Mouse (Mus musculus) hindbrain, postnatal 0 days (tissue): Measurements from ENCODE around the gene Dmbt1. TPM values are rescaled to one million over a fixed set of nuclear protein-coding genes. Genes with fewer than 3 reads are reported as not detected.
"Not testable (repeated sequence)": the region's sequence is repeated elsewhere in the genome, so short reads cannot be mapped to it uniquely, and the experiment has no call there.

Source experiments
- ATAC-seq: fragments of 200-750 bp; cut with Nextera tagmentation; 2 replicates; pipeline ENCODE4 v1.8.0; 2017; ENCODE audit warnings: mild to moderate bottlenecking, moderate TSS enrichment, moderate library complexity
- DNase-seq: peaks from one replicate; pipeline ENCODE4 v3.0.0-alpha.2; 2015; ENCODE audit warnings: low spot score
- H3K27ac ChIP-seq: fragments of 300-500 bp; sonication (generic); 2 replicates; pipeline ENCODE4 v1.5.1; 2014; ENCODE audit warnings: mild to moderate bottlenecking
- H3K27me3 ChIP-seq: fragments of 300-500 bp; sonication (generic); 2 replicates; pipeline ENCODE4 v1.6.1; 2014; ENCODE audit warnings: low read length, mixed read lengths; ENCODE audit not compliant: insufficient read depth
- H3K36me3 ChIP-seq: fragments of 300-500 bp; sonication (generic); 2 replicates; pipeline ENCODE4 v1.6.1; 2014; ENCODE audit warnings: low read length, mixed read lengths; ENCODE audit not compliant: insufficient read depth
- H3K4me1 ChIP-seq: fragments of 300-500 bp; sonication (generic); 2 replicates; pipeline ENCODE4 v1.6.1; 2014; ENCODE audit warnings: antibody characterized with exemption, low read length, mixed read lengths; ENCODE audit not compliant: insufficient read depth
- H3K4me2 ChIP-seq: fragments of 300-500 bp; sonication (generic); 2 replicates; pipeline ENCODE4 v1.6.1; 2014; ENCODE audit warnings: low read depth, mild to moderate bottlenecking, low read length, moderate library complexity, mixed read lengths
- H3K4me3 ChIP-seq: fragments of 300-500 bp; sonication (generic); 2 replicates; pipeline ENCODE4 v1.5.1; 2014; ENCODE audit warnings: low read length
- H3K9ac ChIP-seq: fragments of 300-500 bp; sonication (generic); replicated peaks from 2 replicates; pipeline ENCODE4 v1.6.1; 2014; ENCODE audit warnings: mild to moderate bottlenecking, low read length, moderate library complexity, mixed read lengths
- H3K9me3 ChIP-seq: fragments of 300-500 bp; sonication (generic); 2 replicates; pipeline ENCODE4 v1.6.1; 2016; ENCODE audit warnings: low read length, mixed read lengths
- CTCF ChIP-seq: IDR thresholded peaks from 2 replicates; pipeline ENCODE4 v1.5.1; 2016; ENCODE audit warnings: antibody characterized with exemption, control low read depth, low read depth
- WGBS: fragments of 180-500 bp; shearing (Covaris S2); extraction: QIAGEN DNeasy Blood & Tissue Kit; methylation state at CpG from one replicate; pipeline ENCODE4 v1.1.7; 2014; 5-methylcytosine and 5-hydroxymethylcytosine counted together
- polyA plus RNA-seq: library from polyadenylated mRNA; unstranded; fragments of >200 nt; fragmentation: Nextera tagmentation; extraction: Ambion mirVana; gene quantifications from 2 replicates; pipeline ENCODE4 v1.2.1, GENCODE M21; 2015
- total RNA-seq: library from RNA; depleted of rRNA; stranded (reverse); fragments of >200 nt; gene quantifications from 2 replicates; pipeline ENCODE4 v1.2.3, GENCODE M21; 2014

Gene Dmbt1
- total and polyA plus RNA-seq, 2 experiments from 2014 or later, result not detected

- WGBS, result 0% methylated on average over 1 of the region's 1 CpGs
- DNase-seq (peak; percentile 47), ATAC-seq (no peak)
- peak; percentile 72 for TF ChIP-seq CTCF
- no peaks in the 10 kb centered on the region for H3K27me3 ChIP-seq
- H3K27ac ChIP-seq, result no peak overlapping the region
- H3K36me3 ChIP-seq, result no peaks in the 10 kb centered on the region
- H3K4me3 ChIP-seq, result no peak overlapping the region
- no peaks in the 10 kb centered on the region for H3K9me3 ChIP-seq
- H3K4me1 ChIP-seq, result no peaks in the 10 kb centered on the region
- no peak overlapping the region for H3K9ac ChIP-seq
- no peak overlapping the region for H3K4me2 ChIP-seq
Observed at GRCm38 (mm10) chr7:131075956-131076355, 44.1 kb downstream of the Dmbt1 start.

- H3K27me3 ChIP-seq, result not testable (repeated sequence)
Observed at GRCm38 (mm10) chr7:131082403-131082802, 50.5 kb downstream of the Dmbt1 start.

GRCm38 (mm10) chr7:131112486-131112885, 80.6 kb downstream of the Dmbt1 start:
- Histone ChIP-seq H3K4me3 (no peak overlapping the region), H3K9ac (no peak overlapping the region), H3K36me3 (no peaks in the 10 kb centered on the region), H3K4me2 (no peak overlapping the region), H3K27me3 (no peaks in the 10 kb centered on the region), H3K4me1 (no peaks in the 10 kb centered on the region), H3K27ac (no peak overlapping the region), H3K9me3 (no peaks in the 10 kb centered on the region)
- 37% methylated on average over 3 of the region's 3 CpGs for WGBS
- TF ChIP-seq CTCF, result peak; percentile 86
- 0 out of 2 replicates have a peak, but pooled peaks have one; percentile 51 for ATAC-seq
- peak; percentile 85 for DNase-seq

More at GRCm38 (mm10) chr7:131082403-131082802, 50.5 kb downstream of the Dmbt1 start:
- H3K9me3 ChIP-seq, DNase-seq, H3K9ac ChIP-seq, H3K36me3 ChIP-seq, H3K4me1 ChIP-seq, ATAC-seq, H3K27ac ChIP-seq, H3K4me3 ChIP-seq, H3K4me2 ChIP-seq: not testable (repeated sequence)
- WGBS, result 77% methylated on average over 9 of the region's 9 CpGs

GRCm38 (mm10) chr7:131113676-131114075, 81.8 kb downstream of the Dmbt1 start:
- no peak overlapping the region for H3K4me3 ChIP-seq
- no peak overlapping the region for H3K27ac ChIP-seq
- no peak overlapping the region for H3K9ac ChIP-seq
- WGBS, result 61% methylated on average over 6 of the region's 6 CpGs
- H3K9me3 ChIP-seq, result no peaks in the 10 kb centered on the region
- no peak for TF ChIP-seq CTCF
- H3K4me1 ChIP-seq, result no peaks in the 10 kb centered on the region
- DNase-seq (no peak), ATAC-seq (no peak)
- H3K36me3 ChIP-seq, result no peaks in the 10 kb centered on the region
- H3K4me2 ChIP-seq, result no peak overlapping the region
- no peaks in the 10 kb centered on the region for H3K27me3 ChIP-seq

- no peaks in the 10 kb centered on the region for H3K9me3 ChIP-seq
- no peak overlapping the region for H3K27ac ChIP-seq
- H3K9ac ChIP-seq, result no peak overlapping the region
- H3K4me3 ChIP-seq, result no peak overlapping the region
- WGBS, result 62% methylated on average over 2 of the region's 2 CpGs
- H3K4me1 ChIP-seq, result no peaks in the 10 kb centered on the region
- TF ChIP-seq CTCF, result no peak
- no peaks in the 10 kb centered on the region for H3K27me3 ChIP-seq
- no peak for ATAC-seq
- H3K4me2 ChIP-seq, result no peak overlapping the region
- no peaks in the 10 kb centered on the region for H3K36me3 ChIP-seq
- no peak for DNase-seq
Observed at GRCm38 (mm10) chr7:131114434-131114833, 82.6 kb downstream of the Dmbt1 start.

- peak; percentile 62 for TF ChIP-seq CTCF
- no peaks in the 10 kb centered on the region for H3K4me1 ChIP-seq
- H3K27me3 ChIP-seq, result no peaks in the 10 kb centered on the region
- DNase-seq, result peak; percentile 35
- no peak overlapping the region for H3K4me2 ChIP-seq
- no peak overlapping the region for H3K4me3 ChIP-seq
- WGBS, result 89% methylated on average over 2 of the region's 2 CpGs
- H3K27ac ChIP-seq, result no peak overlapping the region
- no peak for ATAC-seq
- H3K9me3 ChIP-seq, result no peaks in the 10 kb centered on the region
- H3K9ac ChIP-seq, result no peak overlapping the region
- H3K36me3 ChIP-seq, result no peaks in the 10 kb centered on the region
Observed at GRCm38 (mm10) chr7:131122210-131122807, 90.5 kb downstream of the Dmbt1 start.

- no peaks in the 10 kb centered on the region for H3K36me3 ChIP-seq
- no peak overlapping the region for H3K27ac ChIP-seq
- WGBS, result 61% methylated on average over 12 of the region's 12 CpGs
- no peaks in the 10 kb centered on the region for H3K9me3 ChIP-seq
- ATAC-seq (no peak), DNase-seq (no peak)
- no peaks in the 10 kb centered on the region for H3K4me1 ChIP-seq
- H3K4me2 ChIP-seq, result no peak overlapping the region
- TF ChIP-seq CTCF, result no peak
- no peak overlapping the region for H3K4me3 ChIP-seq
- H3K27me3 ChIP-seq, result no peaks in the 10 kb centered on the region
- H3K9ac ChIP-seq, result no peak overlapping the region
Observed at GRCm38 (mm10) chr7:131130021-131130420, 98.2 kb downstream of the Dmbt1 start.
